Comparison of ENCODE assay signal across 8 mouse cellular contexts in genomic region chr8:6572066-6572665, GRCm38 (mm10).
DNase-seq lines count a peak whose midpoint lies in the region; ATAC-seq and TF ChIP-seq lines count a peak whose summit lies in the region.

No protein-coding gene starts in this region.

- no peaks in the 10 kb centered on the region for H3K36me3 ChIP-seq in midbrain, embryonic 10.5 days
- H3K36me3 ChIP-seq in midbrain, embryonic 16.5 days (ENCODE audit: control insufficient read depth, insufficient read depth, low read length) = no peaks in the 10 kb centered on the region
- no peaks in the 10 kb centered on the region for H3K36me3 ChIP-seq in kidney, adult 2 months (ENCODE audit: control insufficient read depth, insufficient read depth, low read length)
- H3K36me3 ChIP-seq in limb, embryonic 10.5 days = no peaks in the 10 kb centered on the region
- H3K36me3 ChIP-seq in neural tube, embryonic 12.5 days = no peaks in the 10 kb centered on the region
- no peaks in the 10 kb centered on the region for H3K36me3 ChIP-seq in stomach, embryonic 16.5 days (ENCODE audit: control insufficient read depth, insufficient read depth, low read length)

- no peak; the same call in 1 of the 2 replicates for ATAC-seq in midbrain, embryonic 16.5 days
- 0 out of 2 replicates have a peak, but pooled peaks have one; percentile 33 for ATAC-seq in neural tube, embryonic 12.5 days (ENCODE audit: low FRiP score, low read depth)
- ATAC-seq in stomach, embryonic 16.5 days (ENCODE audit: insufficient read depth, low FRiP score) = no peak

- DNase-seq in midbrain, embryonic 10.5 days (ENCODE audit: low spot score) = peak; percentile 82
- DNase-seq in gastrocnemius, postnatal 25 days = peak; percentile 28
- peak; percentile 83 for DNase-seq in kidney, adult 2 months
- peak; percentile 92 for DNase-seq in limb, embryonic 10.5 days (ENCODE audit: low spot score)

- no peaks in the 10 kb centered on the region for H3K4me1 ChIP-seq in midbrain, embryonic 10.5 days
- H3K4me1 ChIP-seq in midbrain, embryonic 16.5 days (ENCODE audit: control insufficient read depth, insufficient read depth, low read length) = no peaks in the 10 kb centered on the region
- H3K4me1 ChIP-seq in cortical plate, adult 2 months (ENCODE audit: control insufficient read depth, insufficient read depth, low read length) = no peaks in the 10 kb centered on the region
- H3K4me1 ChIP-seq in kidney, adult 2 months (ENCODE audit: control insufficient read depth, insufficient read depth, low read length) = no peaks in the 10 kb centered on the region
- no peaks in the 10 kb centered on the region; the same call in 1 of the 2 replicates for H3K4me1 ChIP-seq in limb, embryonic 10.5 days
- H3K4me1 ChIP-seq in neural tube, embryonic 12.5 days = no peaks in the 10 kb centered on the region
- H3K4me1 ChIP-seq in stomach, embryonic 16.5 days (ENCODE audit: control insufficient read depth, insufficient read depth, low read length) = no peaks in the 10 kb centered on the region

- H3K9ac ChIP-seq in midbrain, embryonic 16.5 days (ENCODE audit: low read depth, low read length) = no peak overlapping the region
- no peak overlapping the region for H3K9ac ChIP-seq in neural tube, embryonic 12.5 days
- H3K9ac ChIP-seq in stomach, embryonic 16.5 days (ENCODE audit: low read length) = no peak overlapping the region

- peak; percentile 77 for TF ChIP-seq CTCF in cortical plate, adult 2 months (IDR thresholded peaks at IDR 0.05; ENCODE audit: extremely low read depth, insufficient read depth, low read length)
- TF ChIP-seq CTCF in kidney, adult 2 months (conservative IDR thresholded peaks at IDR 0.05; ENCODE audit: insufficient read depth, insufficient read length, low read depth, low read length) = peak; percentile 71

- WGBS in midbrain, embryonic 10.5 days = 47% methylated on average over 9 of the region's 9 CpGs
- 33% methylated on average over 9 of the region's 9 CpGs for WGBS in midbrain, embryonic 16.5 days
- WGBS in kidney, adult 2 months = 20% methylated on average over 9 of the region's 9 CpGs
- 42% methylated on average over 9 of the region's 9 CpGs for WGBS in limb, embryonic 10.5 days
- WGBS in neural tube, embryonic 12.5 days = 37% methylated on average over 9 of the region's 9 CpGs
- 15% methylated on average over 9 of the region's 9 CpGs for WGBS in stomach, embryonic 16.5 days

- no peak overlapping the region for H3K4me3 ChIP-seq in midbrain, embryonic 10.5 days
- H3K4me3 ChIP-seq in midbrain, embryonic 16.5 days (ENCODE audit: low read depth, low read length) = no peak overlapping the region
- H3K4me3 ChIP-seq in cortical plate, adult 2 months (ENCODE audit: insufficient read depth, low read length) = no peak overlapping the region
- H3K4me3 ChIP-seq in kidney, adult 2 months (ENCODE audit: insufficient read depth, low read depth, low read length) = no peak overlapping the region
- no peak overlapping the region for H3K4me3 ChIP-seq in limb, embryonic 10.5 days
- H3K4me3 ChIP-seq in neural tube, embryonic 12.5 days = no peak overlapping the region
- H3K4me3 ChIP-seq in stomach, embryonic 16.5 days (replicated peaks; ENCODE audit: low read length) = no peak overlapping the region

- no peak overlapping the region for H3K27ac ChIP-seq in midbrain, embryonic 10.5 days (replicated peaks)
- H3K27ac ChIP-seq in midbrain, embryonic 16.5 days (ENCODE audit: low read length) = no peak overlapping the region
- no peak overlapping the region for H3K27ac ChIP-seq in cortical plate, adult 2 months (ENCODE audit: insufficient read depth, low read length)
- no peak overlapping the region for H3K27ac ChIP-seq in kidney, adult 2 months (ENCODE audit: insufficient read depth, low read depth, low read length)
- no peak overlapping the region for H3K27ac ChIP-seq in limb, embryonic 10.5 days
- H3K27ac ChIP-seq in neural tube, embryonic 12.5 days = no peak overlapping the region
- H3K27ac ChIP-seq in stomach, embryonic 16.5 days (ENCODE audit: low read length) = no peak overlapping the region

- peaks cover 5% of the 10 kb centered on the region; the same call in 1 of the 2 replicates for H3K27me3 ChIP-seq in midbrain, embryonic 10.5 days (ENCODE audit: low read depth, poor library complexity, severe bottlenecking)
- no peaks in the 10 kb centered on the region; the same call in 1 of the 2 replicates for H3K27me3 ChIP-seq in midbrain, embryonic 16.5 days (ENCODE audit: control insufficient read depth, insufficient read depth, low read depth, low read length)
- H3K27me3 ChIP-seq in kidney, adult 2 months (replicated peaks; ENCODE audit: control insufficient read depth, insufficient read depth, low read length) = no peaks in the 10 kb centered on the region
- H3K27me3 ChIP-seq in limb, embryonic 10.5 days (ENCODE audit: low read depth, poor library complexity, severe bottlenecking) = no peaks in the 10 kb centered on the region
- no peaks in the 10 kb centered on the region for H3K27me3 ChIP-seq in neural tube, embryonic 12.5 days (replicated peaks)
- H3K27me3 ChIP-seq in stomach, embryonic 16.5 days (ENCODE audit: control insufficient read depth, insufficient read depth, low read length) = no peaks in the 10 kb centered on the region

- H3K4me2 ChIP-seq in midbrain, embryonic 16.5 days (ENCODE audit: low read length) = no peak overlapping the region
- no peak overlapping the region for H3K4me2 ChIP-seq in neural tube, embryonic 12.5 days (replicated peaks)
- H3K4me2 ChIP-seq in stomach, embryonic 16.5 days (ENCODE audit: low read depth, low read length) = 0 out of 2 replicates have a peak overlapping the region, but pooled peaks have one; percentile 7

- H3K9me3 ChIP-seq in midbrain, embryonic 10.5 days (replicated peaks) = no peaks in the 10 kb centered on the region
- H3K9me3 ChIP-seq in midbrain, embryonic 16.5 days (replicated peaks; ENCODE audit: control insufficient read depth, low read length, poor library complexity, severe bottlenecking) = no peaks in the 10 kb centered on the region
- H3K9me3 ChIP-seq in limb, embryonic 10.5 days (replicated peaks) = no peaks in the 10 kb centered on the region
- no peaks in the 10 kb centered on the region for H3K9me3 ChIP-seq in neural tube, embryonic 12.5 days
- no peaks in the 10 kb centered on the region for H3K9me3 ChIP-seq in stomach, embryonic 16.5 days (replicated peaks; ENCODE audit: control insufficient read depth, low read length)

- no peak for TF ChIP-seq POLR2A in cortical plate, adult 2 months (IDR thresholded peaks at IDR 0.05; ENCODE audit: extremely low read depth, insufficient read depth, low read length)
- TF ChIP-seq POLR2A in kidney, adult 2 months (IDR thresholded peaks at IDR 0.05; ENCODE audit: low read depth, low read length) = no peak

Comparison
In these comparisons a context has a peak if more than half of its experiments do, and no peak if none do; other contexts are left out.
1. DNase-seq: peak in every context shown above with its lines; median percentile 92 in limb, embryonic 10.5 days; 83 in kidney, adult 2 months; 82 in midbrain, embryonic 10.5 days; 28 in gastrocnemius, postnatal 25 days.